Mouse (Mus musculus): Measurements from ENCODE around the gene Trpm3. TPM values are rescaled to one million over a fixed set of nuclear protein-coding genes. Genes with fewer than 3 reads are reported as not detected.

The Trpm3 gene
- polyA plus RNA-seq, 1 experiment: 0.05 TPM

DNA sequence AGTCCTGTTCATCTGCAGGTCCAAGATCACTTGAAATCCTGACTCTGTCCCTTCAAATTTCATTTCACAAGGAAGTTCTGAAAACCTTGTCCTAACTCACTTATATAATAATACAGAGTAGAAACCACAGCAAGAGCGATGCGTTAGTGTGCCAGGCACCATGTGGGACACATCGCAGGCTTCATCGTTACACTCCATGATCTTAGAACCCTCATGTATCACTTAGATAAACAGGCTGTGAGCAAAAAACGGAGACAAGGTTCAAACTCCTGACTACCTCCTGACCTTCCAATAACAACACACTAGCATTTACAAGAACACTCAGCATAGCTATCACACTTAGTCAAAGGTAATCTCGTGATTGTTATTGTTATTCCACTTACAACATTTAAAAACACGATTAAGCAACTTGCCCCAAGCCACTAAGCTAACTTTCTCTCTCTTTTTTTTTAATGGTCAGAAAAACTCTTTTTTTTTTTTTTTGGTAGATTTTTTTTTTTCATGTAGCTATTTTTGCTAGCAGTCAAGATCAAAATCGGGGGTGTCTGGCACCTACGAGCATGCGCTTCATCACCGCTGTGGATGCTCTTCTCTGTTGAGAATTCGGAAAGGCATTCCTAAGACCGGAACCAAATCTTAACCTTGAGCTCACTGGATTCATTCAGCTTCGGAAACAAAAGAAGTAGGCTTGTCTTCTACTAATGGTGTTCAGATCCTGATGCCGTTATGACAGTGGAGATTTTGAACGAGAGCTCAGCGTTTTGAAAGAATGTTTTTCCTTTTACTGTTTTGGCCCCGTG, 784.2 kb downstream of the Trpm3 start:
- H3K36me3 ChIP-seq (ENCODE audit: control insufficient read depth, insufficient read depth): no peaks in the 10 kb centered on the region
- TF ChIP-seq MYOD1 (IDR thresholded peaks at IDR 0.05; ENCODE audit: control insufficient read depth, insufficient read length, low read depth) (no peak), USF1 (IDR thresholded peaks at IDR 0.05; ENCODE audit: low read depth) (no peak), CEBPB (IDR thresholded peaks at IDR 0.05; ENCODE audit: low read depth) (no peak), MYOG (IDR thresholded peaks at IDR 0.05; ENCODE audit: control insufficient read depth, extremely low read depth, insufficient read length) (no peak), FOSL1 (IDR thresholded peaks at IDR 0.05; ENCODE audit: insufficient read depth, low read length, poor library complexity, severe bottlenecking) (no peak), MAX (IDR thresholded peaks at IDR 0.05) (no peak), CTCF (IDR thresholded peaks at IDR 0.05; ENCODE audit: control insufficient read depth, insufficient read depth, insufficient read length) (no peak)
- H3ac ChIP-seq (ENCODE audit: control insufficient read depth, insufficient read length, low read depth): no peak overlapping the region
- H3K79me3 ChIP-seq (ENCODE audit: low read depth): no peaks in the 10 kb centered on the region
- no peaks in the 10 kb centered on the region for H3K27me3 ChIP-seq (ENCODE audit: control insufficient read depth, insufficient read depth, insufficient read length)
- H3K79me2 ChIP-seq (ENCODE audit: control insufficient read depth, insufficient read depth): no peaks in the 10 kb centered on the region
- no peak overlapping the region for H3K4me3 ChIP-seq (ENCODE audit: insufficient read depth, poor library complexity, severe bottlenecking)

DNA sequence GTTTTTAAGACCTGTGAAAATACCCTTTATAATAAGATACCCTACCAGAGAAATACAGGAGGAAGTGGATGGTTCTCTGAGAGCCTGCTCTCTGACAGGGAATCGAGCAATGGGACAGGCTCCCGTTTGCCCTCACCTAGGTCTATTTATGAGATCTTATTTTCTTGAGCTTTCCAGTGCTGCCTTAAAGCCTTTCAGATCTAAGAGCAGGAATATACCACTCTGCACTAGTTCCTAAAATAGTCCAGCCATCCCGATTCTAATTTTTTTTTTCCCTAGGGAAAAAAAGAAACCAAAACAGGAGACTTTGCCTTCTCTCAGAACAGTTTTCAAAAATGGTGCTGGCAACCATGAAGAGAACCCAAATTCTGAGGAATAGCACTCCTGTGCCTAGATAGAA, 786.4 kb downstream of the Trpm3 start:
- H3K36me3 ChIP-seq (ENCODE audit: control insufficient read depth, insufficient read depth): no peaks in the 10 kb centered on the region
- no peaks in the 10 kb centered on the region for H3K79me2 ChIP-seq (ENCODE audit: control insufficient read depth, insufficient read depth)
- no peak overlapping the region for H3K4me3 ChIP-seq (ENCODE audit: insufficient read depth, poor library complexity, severe bottlenecking)
- no peaks in the 10 kb centered on the region for H3K27me3 ChIP-seq (ENCODE audit: control insufficient read depth, insufficient read depth, insufficient read length)
- H3ac ChIP-seq (ENCODE audit: control insufficient read depth, insufficient read length, low read depth): no peak overlapping the region
- no peaks in the 10 kb centered on the region for H3K79me3 ChIP-seq (ENCODE audit: low read depth)
- TF ChIP-seq CEBPB (IDR thresholded peaks at IDR 0.05; ENCODE audit: low read depth) (no peak), MAX (IDR thresholded peaks at IDR 0.05) (no peak), CTCF (IDR thresholded peaks at IDR 0.05; ENCODE audit: control insufficient read depth, insufficient read depth, insufficient read length) (no peak), FOSL1 (IDR thresholded peaks at IDR 0.05; ENCODE audit: insufficient read depth, low read length, poor library complexity, severe bottlenecking) (no peak), USF1 (IDR thresholded peaks at IDR 0.05; ENCODE audit: low read depth) (no peak), MYOG (IDR thresholded peaks at IDR 0.05; ENCODE audit: control insufficient read depth, extremely low read depth, insufficient read length) (no peak), MYOD1 (IDR thresholded peaks at IDR 0.05; ENCODE audit: control insufficient read depth, insufficient read length, low read depth) (no peak)

DNA sequence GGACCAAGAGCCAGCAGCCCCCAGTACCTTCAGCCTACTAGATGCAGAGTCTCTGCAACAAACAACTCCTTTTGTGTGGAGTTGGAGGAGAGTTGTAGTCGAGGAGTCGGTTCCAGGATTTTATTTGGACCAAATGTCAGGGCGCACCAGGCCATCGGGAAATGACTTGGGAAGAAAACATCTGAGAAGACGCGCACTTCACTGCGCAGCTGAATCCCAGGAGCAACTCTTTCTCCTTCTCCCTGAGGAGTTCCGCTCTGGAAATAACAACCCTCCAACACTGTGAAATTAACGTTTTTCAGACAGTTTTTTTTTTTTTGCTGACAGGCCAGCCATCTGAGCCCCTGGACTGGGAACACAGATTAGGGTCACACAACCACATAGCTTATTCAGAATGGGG, 787.9 kb downstream of the Trpm3 start:
- Histone ChIP-seq H3K79me3 (ENCODE audit: low read depth) (no peaks in the 10 kb centered on the region), H3K4me3 (ENCODE audit: insufficient read depth, poor library complexity, severe bottlenecking) (no peak overlapping the region), H3K27me3 (ENCODE audit: control insufficient read depth, insufficient read depth, insufficient read length) (no peaks in the 10 kb centered on the region), H3K79me2 (ENCODE audit: control insufficient read depth, insufficient read depth) (no peaks in the 10 kb centered on the region), H3ac (ENCODE audit: control insufficient read depth, insufficient read length, low read depth) (no peak overlapping the region), H3K36me3 (ENCODE audit: control insufficient read depth, insufficient read depth) (no peaks in the 10 kb centered on the region)
- TF ChIP-seq CTCF (IDR thresholded peaks at IDR 0.05; ENCODE audit: control insufficient read depth, insufficient read depth, insufficient read length): no peak
- no peak for TF ChIP-seq MYOG (IDR thresholded peaks at IDR 0.05; ENCODE audit: control insufficient read depth, extremely low read depth, insufficient read length)
- TF ChIP-seq CEBPB (IDR thresholded peaks at IDR 0.05; ENCODE audit: low read depth): no peak

DNA sequence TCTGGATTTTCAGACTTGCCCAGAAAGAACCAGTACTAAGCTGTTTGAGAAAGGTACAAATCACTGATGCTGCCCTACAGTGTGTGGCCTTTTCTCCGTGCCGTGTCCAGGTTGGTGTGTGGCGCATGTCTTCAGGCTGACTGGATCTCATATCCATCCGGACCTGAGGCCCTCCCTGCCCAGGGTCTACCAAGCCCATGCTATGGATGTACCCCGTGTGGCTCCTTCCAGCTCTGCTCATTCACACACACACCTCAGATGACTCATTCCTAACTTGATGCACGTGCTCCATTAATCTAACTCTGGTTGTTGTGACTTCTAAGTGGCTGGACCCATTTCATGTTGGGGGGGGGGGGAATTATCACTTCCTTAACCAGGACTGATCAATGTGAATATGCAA, 789.5 kb downstream of the Trpm3 start:
- H3K27me3 ChIP-seq (ENCODE audit: control insufficient read depth, insufficient read depth, insufficient read length): no peaks in the 10 kb centered on the region

DNA sequence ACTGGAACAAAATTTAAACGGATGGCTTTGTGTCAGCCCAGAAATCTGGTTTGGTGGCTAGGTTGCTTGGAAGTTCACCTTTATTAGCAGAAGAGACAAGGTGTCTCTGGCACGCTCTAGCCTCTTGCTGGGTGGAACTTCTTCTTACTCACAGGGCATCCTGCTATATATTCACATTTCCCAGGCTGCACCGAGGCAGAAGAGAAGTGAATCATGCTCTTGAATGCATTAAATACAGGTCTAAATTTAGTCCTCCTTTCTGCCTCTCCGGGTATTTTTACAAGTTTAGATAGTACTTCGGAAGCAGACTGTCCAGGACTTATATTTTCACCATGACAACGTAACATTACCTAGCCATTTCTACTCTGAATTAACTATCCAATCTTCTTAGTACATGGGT, 790.9 kb downstream of the Trpm3 start:
- Histone ChIP-seq H3K79me3 (ENCODE audit: low read depth) (no peaks in the 10 kb centered on the region), H3K79me2 (ENCODE audit: control insufficient read depth, insufficient read depth) (no peaks in the 10 kb centered on the region), H3K36me3 (ENCODE audit: control insufficient read depth, insufficient read depth) (no peaks in the 10 kb centered on the region), H3ac (ENCODE audit: control insufficient read depth, insufficient read length, low read depth) (no peak overlapping the region), H3K27me3 (ENCODE audit: control insufficient read depth, insufficient read depth, insufficient read length) (no peaks in the 10 kb centered on the region), H3K4me3 (ENCODE audit: insufficient read depth, poor library complexity, severe bottlenecking) (no peak overlapping the region)
- TF ChIP-seq USF1 (IDR thresholded peaks at IDR 0.05; ENCODE audit: low read depth) (no peak), FOSL1 (IDR thresholded peaks at IDR 0.05; ENCODE audit: insufficient read depth, low read length, poor library complexity, severe bottlenecking) (no peak), MYOG (IDR thresholded peaks at IDR 0.05; ENCODE audit: control insufficient read depth, extremely low read depth, insufficient read length) (no peak), MAX (IDR thresholded peaks at IDR 0.05) (no peak), MYOD1 (IDR thresholded peaks at IDR 0.05; ENCODE audit: control insufficient read depth, insufficient read length, low read depth) (no peak)

More for the DNA sequence above, 789.5 kb downstream of the Trpm3 start:
- Histone ChIP-seq H3ac (ENCODE audit: control insufficient read depth, insufficient read length, low read depth) (no peak overlapping the region), H3K4me3 (ENCODE audit: insufficient read depth, poor library complexity, severe bottlenecking) (no peak overlapping the region), H3K79me3 (ENCODE audit: low read depth) (no peaks in the 10 kb centered on the region), H3K79me2 (ENCODE audit: control insufficient read depth, insufficient read depth) (no peaks in the 10 kb centered on the region), H3K36me3 (ENCODE audit: control insufficient read depth, insufficient read depth) (no peaks in the 10 kb centered on the region)
- no peak for TF ChIP-seq MYOG (IDR thresholded peaks at IDR 0.05; ENCODE audit: control insufficient read depth, extremely low read depth, insufficient read length)
- no peak for TF ChIP-seq USF1 (IDR thresholded peaks at IDR 0.05; ENCODE audit: low read depth)
- no peak for TF ChIP-seq MYOD1 (IDR thresholded peaks at IDR 0.05; ENCODE audit: control insufficient read depth, insufficient read length, low read depth)
- no peak for TF ChIP-seq CTCF (IDR thresholded peaks at IDR 0.05; ENCODE audit: control insufficient read depth, insufficient read depth, insufficient read length)
- no peak for TF ChIP-seq MAX (IDR thresholded peaks at IDR 0.05)
- no peak for TF ChIP-seq FOSL1 (IDR thresholded peaks at IDR 0.05; ENCODE audit: insufficient read depth, low read length, poor library complexity, severe bottlenecking)
- TF ChIP-seq CEBPB (IDR thresholded peaks at IDR 0.05; ENCODE audit: low read depth): no peak

DNA sequence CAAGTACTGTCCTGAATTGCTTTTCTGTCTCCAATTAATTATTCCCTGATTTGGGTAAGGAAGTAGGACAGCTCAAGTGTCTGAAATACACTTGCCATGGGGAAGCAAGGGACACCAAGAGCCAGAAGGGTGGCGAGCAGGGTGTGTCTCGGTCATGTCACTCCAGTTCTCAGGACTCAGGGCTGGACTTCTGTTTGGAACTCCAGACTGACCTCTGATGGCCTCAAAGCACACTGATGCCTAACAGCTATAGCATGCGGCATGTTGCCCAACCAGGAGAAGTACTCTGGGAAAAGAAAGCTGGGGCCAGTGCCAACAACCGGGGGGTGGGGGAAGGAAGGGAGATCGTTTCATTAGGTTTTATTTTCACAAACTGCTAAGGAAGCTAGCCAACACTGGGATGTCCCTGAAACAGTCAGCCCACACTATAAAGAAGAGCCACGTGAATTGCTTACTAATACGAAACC, 791.6 kb downstream of the Trpm3 start:
- Histone ChIP-seq H3K27me3 (ENCODE audit: control insufficient read depth, insufficient read depth, insufficient read length) (no peaks in the 10 kb centered on the region), H3K79me2 (ENCODE audit: control insufficient read depth, insufficient read depth) (no peaks in the 10 kb centered on the region), H3K36me3 (ENCODE audit: control insufficient read depth, insufficient read depth) (no peaks in the 10 kb centered on the region), H3K79me3 (ENCODE audit: low read depth) (no peaks in the 10 kb centered on the region), H3ac (ENCODE audit: control insufficient read depth, insufficient read length, low read depth) (no peak overlapping the region), H3K4me3 (ENCODE audit: insufficient read depth, poor library complexity, severe bottlenecking) (no peak overlapping the region)
- TF ChIP-seq FOSL1 (IDR thresholded peaks at IDR 0.05; ENCODE audit: insufficient read depth, low read length, poor library complexity, severe bottlenecking): no peak
- TF ChIP-seq MYOD1 (IDR thresholded peaks at IDR 0.05; ENCODE audit: control insufficient read depth, insufficient read length, low read depth): no peak
- TF ChIP-seq CTCF (IDR thresholded peaks at IDR 0.05; ENCODE audit: control insufficient read depth, insufficient read depth, insufficient read length): no peak
- no peak for TF ChIP-seq MYOG (IDR thresholded peaks at IDR 0.05; ENCODE audit: control insufficient read depth, extremely low read depth, insufficient read length)
- TF ChIP-seq MAX (IDR thresholded peaks at IDR 0.05): no peak
- no peak for TF ChIP-seq USF1 (IDR thresholded peaks at IDR 0.05; ENCODE audit: low read depth)
- no peak for TF ChIP-seq CEBPB (IDR thresholded peaks at IDR 0.05; ENCODE audit: low read depth)
